Mouse (Mus musculus) left cerebral cortex, adult 6 months (tissue): ENCODE results near the gene Aifm3. TPM values are rescaled to one million over a fixed set of nuclear protein-coding genes. Genes with fewer than 3 reads are reported as not detected.

Source experiments
- long read RNA-seq, 2 experiments: library from polyadenylated mRNA; unstranded; transcript quantifications; one replicate each; pipeline ENCODE4 v2.0.0; 2019 to 2020
- polyA plus RNA-seq: library from polyadenylated mRNA; unstranded; fragments of <200 nt; fragmentation: Nextera tagmentation; gene quantifications from 2 replicates; pipeline ENCODE4 v1.2.3, GENCODE M21; 2021

Aifm3 gene
- 27.3 and 28.4 TPM in 2 replicates for polyA plus RNA-seq
- long read RNA-seq, experiment 1, transcript Aifm3-201 (21 exons, 2,688 nt): major isoform, 34 of 185 reads
- long read RNA-seq, experiment 1, partial matches to known transcripts: 63 of 185 reads
- long read RNA-seq, experiment 1, other reads (novel, unspliced or antisense): 88 of 185 reads
- long read RNA-seq, experiment 2, transcript Aifm3-201 (21 exons, 2,688 nt): major isoform, 6 of 29 reads
- long read RNA-seq, experiment 2, partial matches to known transcripts: 12 of 29 reads
- long read RNA-seq, experiment 2, other reads (novel, unspliced or antisense): 11 of 29 reads

GRCm38 (mm10) chr16:17489469-17490111 is at the start of gene Aifm3:
Gene Aifm3 (plus strand): TSS chr16:17489611.

GRCm38 (mm10) chr16:17451541-17452372 is 37.7 kb upstream of the Aifm3 start, which contains the start of gene Crkl:
Gene Crkl (plus strand): TSS chr16:17451987.

GRCm38 (mm10) chr16:17508546-17509239 is 19.3 kb downstream of the Aifm3 start, which contains the start of gene Lztr1:
Gene Lztr1 (plus strand): TSS chr16:17508688.

GRCm38 (mm10) chr16:17530640-17531288 is 41.4 kb downstream of the Aifm3 start, which contains the start of gene Thap7:
Gene Thap7 (minus strand): TSS chr16:17531136.

Other genes with a start within 250 kb of the Aifm3 start
- 148 and 162 TPM in 2 replicates for gene Tmem191c, start 213.5 kb upstream of the Aifm3 start, polyA plus RNA-seq
- gene Serpind1, start 158.2 kb upstream of the Aifm3 start, polyA plus RNA-seq: 4.2 and 4.4 TPM in 2 replicates
- 6.3 and 7.3 TPM in 2 replicates for gene Snap29, start 83.6 kb upstream of the Aifm3 start, polyA plus RNA-seq
- gene Pi4ka, start 83.3 kb upstream of the Aifm3 start, polyA plus RNA-seq: 75.4 and 78.1 TPM in 2 replicates
- gene Crkl, start 37.6 kb upstream of the Aifm3 start, polyA plus RNA-seq: 19.6 and 24.1 TPM in 2 replicates
- 92.7 and 137 TPM in 2 replicates for gene Lztr1, start 19.1 kb downstream of the Aifm3 start, polyA plus RNA-seq
- gene Thap7, start 41.5 kb downstream of the Aifm3 start, polyA plus RNA-seq: 58.8 and 69.2 TPM in 2 replicates
- 0.68 and 1.0 TPM in 2 replicates for gene Lrrc74b, start 71.6 kb downstream of the Aifm3 start, polyA plus RNA-seq
- gene P2rx6, start 72.3 kb downstream of the Aifm3 start, polyA plus RNA-seq: 1.1 and 1.3 TPM in 2 replicates
- gene Slc7a4, start 93.6 kb downstream of the Aifm3 start, polyA plus RNA-seq: 61.6 and 101 TPM in 2 replicates
- 9.7 and 13.4 TPM in 2 replicates for gene Smpd4, start 129.7 kb downstream of the Aifm3 start, polyA plus RNA-seq
- gene Ccdc74a, start 156.9 kb downstream of the Aifm3 start, polyA plus RNA-seq: 9.0 and 30.9 TPM in 2 replicates
- 38.4 and 54.4 TPM in 2 replicates for gene Med15, start 243.3 kb downstream of the Aifm3 start, polyA plus RNA-seq